Mouse (Mus musculus) G1E (cell line): ENCODE measurements around the gene Arhgap10. TPM values are rescaled to one million over a fixed set of nuclear protein-coding genes. Genes with fewer than 3 reads are reported as not detected.

Experiments used
- ATAC-seq: 2 replicates; pipeline ENCODE4 v1.8.0; 2016; ENCODE audit warnings: mild to moderate bottlenecking; ENCODE audit not compliant: insufficient number of reproducible peaks, poor library complexity, low FRiP score, severe bottlenecking; ENCODE audit errors: extremely low read depth
- DNase-seq: peaks from one replicate; pipeline ENCODE4 v3.0.0; 2012; ENCODE audit warnings: low spot score
- H3K27me3 ChIP-seq: 2 replicates; pipeline ENCODE4 v1.6.1; 2012; ENCODE audit warnings: mild to moderate bottlenecking, low read length, inconsistent platforms; ENCODE audit not compliant: insufficient read depth
- H3K36me3 ChIP-seq: replicated peaks from 2 replicates; pipeline ENCODE3; 2012; ENCODE audit warnings: mild to moderate bottlenecking, inconsistent platforms
- H3K4me1 ChIP-seq: 2 replicates; pipeline ENCODE4 v1.6.1; 2012; ENCODE audit warnings: low read depth, low read length, inconsistent platforms, mixed read lengths; ENCODE audit not compliant: insufficient read depth
- H3K4me3 ChIP-seq: 2 replicates; pipeline ENCODE4 v1.5.1; 2012; ENCODE audit warnings: low read depth, mild to moderate bottlenecking, inconsistent platforms, low read length, moderate library complexity, mixed read lengths
- H3K9me3 ChIP-seq: replicated peaks from 2 replicates; pipeline ENCODE4 v1.6.1; 2012; ENCODE audit warnings: inconsistent platforms
- CTCF ChIP-seq: IDR thresholded peaks from 2 replicates; pipeline ENCODE4 v1.5.1; 2012; ENCODE audit warnings: low read depth, low read length, inconsistent platforms, mixed read lengths
- GATA1 ChIP-seq: IDR thresholded peaks from 2 replicates; pipeline ENCODE4 v1.6.1; 2012; ENCODE audit warnings: borderline replicate concordance, low read length, inconsistent platforms, mixed read lengths
- GATA2 ChIP-seq: IDR thresholded peaks from 2 replicates; pipeline ENCODE4 v1.6.1; 2012; ENCODE audit warnings: low read depth, low read length, inconsistent platforms, borderline replicate concordance
- POLR2AphosphoS5 ChIP-seq: IDR thresholded peaks from 2 replicates; pipeline ENCODE4 v1.6.1; 2012; ENCODE audit warnings: low read depth, low read length, inconsistent platforms; ENCODE audit not compliant: insufficient replicate concordance
- TAL1 ChIP-seq: conservative IDR thresholded peaks from 2 replicates; pipeline ENCODE4 v1.6.1; 2012; ENCODE audit warnings: low read depth, low read length, inconsistent platforms, mixed read lengths
- polyA plus RNA-seq: library from polyadenylated mRNA; stranded (reverse); fragments of >175 nt; gene quantifications from 2 replicates; pipeline ENCODE4 v1.2.3, GENCODE M21; 2012
- total RNA-seq, 2 experiments: library from RNA; stranded (forward) in 1 of 2; stranded (reverse) in 1 of 2; fragments of 200-1000 nt in 1 of 2; fragments of >200 nt in 1 of 2; fragmentation: Nextera tagmentation in 1 of 2; gene quantifications; 2 replicates each; pipeline ENCODE4 v1.2.3; 2014 to 2017

Arhgap10 gene
- total and polyA plus RNA-seq, 3 experiments = 20.3 to 26.1 (median 22.7) TPM

DNA sequence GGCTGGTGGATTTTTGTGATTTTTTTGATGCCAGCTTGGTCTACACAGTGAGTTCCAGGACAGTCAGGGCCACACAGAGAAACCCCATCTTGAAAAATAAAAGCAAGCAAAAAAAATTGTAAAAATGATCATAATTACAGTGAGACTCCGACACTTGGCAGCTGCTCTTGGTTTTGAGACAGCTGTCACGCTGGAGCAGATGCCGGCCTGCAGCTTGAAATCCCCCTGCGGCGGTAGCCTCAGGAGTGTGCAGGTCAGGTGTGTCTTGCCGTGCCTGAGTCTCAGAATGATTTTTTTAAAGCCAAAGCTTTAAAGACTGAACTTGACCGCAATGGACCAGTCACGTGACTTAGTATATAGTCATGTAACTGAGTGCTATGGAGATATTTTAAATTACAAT lies 8.4 kb upstream of the Arhgap10 start:
- no peak overlapping the region for H3K4me3 ChIP-seq
- ATAC-seq (no peak), DNase-seq (no peak)
- peaks cover 19% of the 10 kb centered on the region for H3K4me1 ChIP-seq
- peaks cover 37% of the 10 kb centered on the region for H3K36me3 ChIP-seq
- H3K27me3 ChIP-seq = no peaks in the 10 kb centered on the region
- no peak for TF ChIP-seq GATA2
- no peak for TF ChIP-seq TAL1
- TF ChIP-seq POLR2AphosphoS5 = no peak
- TF ChIP-seq GATA1 = no peak
- H3K9me3 ChIP-seq = no peaks in the 10 kb centered on the region

- Histone ChIP-seq H3K36me3 (peaks cover 43% of the 10 kb centered on the region), H3K4me3 (no peak overlapping the region), H3K9me3 (no peaks in the 10 kb centered on the region), H3K4me1 (peaks cover 25% of the 10 kb centered on the region), H3K27me3 (no peaks in the 10 kb centered on the region)
- ATAC-seq (no peak; the same call in 1 of the 2 replicates), DNase-seq (no peak)
- TF ChIP-seq GATA1 = no peak
- no peak for TF ChIP-seq GATA2
- TF ChIP-seq CTCF = no peak
Measured at GRCm38 (mm10) chr8:77524906-77525305, 7.2 kb upstream of the Arhgap10 start.

- H3K4me3 ChIP-seq = no peak overlapping the region
- H3K36me3 ChIP-seq = peaks cover 43% of the 10 kb centered on the region
- H3K4me1 ChIP-seq = peaks cover 28% of the 10 kb centered on the region
- TF ChIP-seq GATA2 = no peak
- no peak for TF ChIP-seq POLR2AphosphoS5
- no peak for TF ChIP-seq GATA1
- TF ChIP-seq TAL1 = no peak
- TF ChIP-seq CTCF = no peak
- no peaks in the 10 kb centered on the region for H3K9me3 ChIP-seq
- no peak for DNase-seq
- ATAC-seq = no peak
- H3K27me3 ChIP-seq = no peaks in the 10 kb centered on the region
Measured at GRCm38 (mm10) chr8:77524018-77524615, 6.4 kb upstream of the Arhgap10 start.

GRCm38 (mm10) chr8:77522984-77523383 lies 5.2 kb upstream of the Arhgap10 start:
- H3K4me3 ChIP-seq = no peak overlapping the region
- H3K9me3 ChIP-seq = no peaks in the 10 kb centered on the region
- H3K27me3 ChIP-seq = no peaks in the 10 kb centered on the region
- no peak for DNase-seq
- peaks cover 43% of the 10 kb centered on the region for H3K36me3 ChIP-seq
- no peak for TF ChIP-seq CTCF
- no peak for ATAC-seq
- peaks cover 34% of the 10 kb centered on the region for H3K4me1 ChIP-seq

DNA sequence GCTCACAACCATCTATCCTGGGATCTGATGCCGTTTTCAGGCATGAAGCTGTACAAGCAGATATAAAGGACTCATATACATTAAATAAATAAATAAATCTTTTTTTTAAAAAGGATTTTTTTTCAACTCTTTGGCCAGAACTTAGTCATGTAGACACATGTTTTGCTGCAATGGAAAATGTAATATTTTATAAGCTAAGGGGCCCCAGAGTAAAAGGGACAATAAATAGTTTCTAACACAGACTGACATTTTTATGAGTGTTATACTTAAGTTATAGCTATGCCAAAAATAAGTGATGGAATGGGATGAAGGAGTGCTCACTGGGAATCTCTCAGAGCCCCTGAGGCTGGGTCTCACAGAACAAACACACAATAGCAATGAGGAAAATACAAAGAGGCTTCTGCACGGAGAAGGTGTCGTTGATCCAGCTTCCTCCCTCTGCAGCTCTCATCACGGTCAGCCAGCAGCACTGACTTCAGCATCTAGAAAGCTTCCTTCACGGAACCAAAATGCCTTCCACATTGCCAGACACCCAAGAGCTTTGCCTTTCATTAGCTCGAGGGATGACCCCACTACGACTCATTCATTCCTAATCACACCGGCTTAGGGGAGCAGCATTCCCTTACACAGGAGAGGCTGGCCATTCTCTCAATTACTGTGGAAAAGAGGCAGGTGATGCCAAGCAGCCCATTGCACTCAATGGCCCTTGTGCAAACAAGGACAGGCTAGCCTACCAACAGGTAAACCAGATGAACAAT lies 3.5 kb upstream of the Arhgap10 start:
- Histone ChIP-seq H3K9me3 (no peaks in the 10 kb centered on the region), H3K36me3 (peaks cover 41% of the 10 kb centered on the region), H3K4me3 (no peak overlapping the region), H3K27me3 (no peaks in the 10 kb centered on the region), H3K4me1 (peaks cover 42% of the 10 kb centered on the region)
- TF ChIP-seq GATA2 (no peak), GATA1 (no peak), TAL1 (no peak), POLR2AphosphoS5 (no peak), CTCF (no peak)
- DNase-seq (no peak), ATAC-seq (no peak)

DNA sequence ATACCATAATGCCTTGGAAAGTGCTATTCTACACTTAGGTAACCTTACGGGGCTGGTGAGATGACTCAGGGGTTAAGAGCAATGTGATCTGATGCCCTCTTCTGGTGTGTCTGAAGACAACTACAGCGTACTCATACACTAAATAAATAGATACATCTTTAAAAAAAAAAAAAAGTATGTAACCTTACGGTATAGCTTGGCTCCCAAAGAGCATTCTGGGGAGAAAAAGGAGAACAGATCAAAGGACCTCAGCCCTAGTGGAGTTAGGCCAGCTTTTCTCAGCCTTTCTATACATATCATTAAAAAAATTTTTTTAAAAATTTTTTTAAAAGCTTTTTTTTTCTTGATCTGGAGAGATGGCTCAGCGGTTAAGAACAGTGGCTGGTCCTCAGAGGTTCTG lies 2.8 kb upstream of the Arhgap10 start:
- DNase-seq (no peak), ATAC-seq (no peak)
- H3K4me1 ChIP-seq = peaks cover 48% of the 10 kb centered on the region
- no peak overlapping the region for H3K4me3 ChIP-seq
- peaks cover 45% of the 10 kb centered on the region for H3K36me3 ChIP-seq
- H3K9me3 ChIP-seq = no peaks in the 10 kb centered on the region
- H3K27me3 ChIP-seq = no peaks in the 10 kb centered on the region
- TF ChIP-seq TAL1 = no peak
- no peak for TF ChIP-seq CTCF
- TF ChIP-seq GATA1 = no peak
- TF ChIP-seq POLR2AphosphoS5 = no peak
- no peak for TF ChIP-seq GATA2
